Comparison of ENCODE assay signal across 8 mouse cellular contexts in the genomic region with DNA sequence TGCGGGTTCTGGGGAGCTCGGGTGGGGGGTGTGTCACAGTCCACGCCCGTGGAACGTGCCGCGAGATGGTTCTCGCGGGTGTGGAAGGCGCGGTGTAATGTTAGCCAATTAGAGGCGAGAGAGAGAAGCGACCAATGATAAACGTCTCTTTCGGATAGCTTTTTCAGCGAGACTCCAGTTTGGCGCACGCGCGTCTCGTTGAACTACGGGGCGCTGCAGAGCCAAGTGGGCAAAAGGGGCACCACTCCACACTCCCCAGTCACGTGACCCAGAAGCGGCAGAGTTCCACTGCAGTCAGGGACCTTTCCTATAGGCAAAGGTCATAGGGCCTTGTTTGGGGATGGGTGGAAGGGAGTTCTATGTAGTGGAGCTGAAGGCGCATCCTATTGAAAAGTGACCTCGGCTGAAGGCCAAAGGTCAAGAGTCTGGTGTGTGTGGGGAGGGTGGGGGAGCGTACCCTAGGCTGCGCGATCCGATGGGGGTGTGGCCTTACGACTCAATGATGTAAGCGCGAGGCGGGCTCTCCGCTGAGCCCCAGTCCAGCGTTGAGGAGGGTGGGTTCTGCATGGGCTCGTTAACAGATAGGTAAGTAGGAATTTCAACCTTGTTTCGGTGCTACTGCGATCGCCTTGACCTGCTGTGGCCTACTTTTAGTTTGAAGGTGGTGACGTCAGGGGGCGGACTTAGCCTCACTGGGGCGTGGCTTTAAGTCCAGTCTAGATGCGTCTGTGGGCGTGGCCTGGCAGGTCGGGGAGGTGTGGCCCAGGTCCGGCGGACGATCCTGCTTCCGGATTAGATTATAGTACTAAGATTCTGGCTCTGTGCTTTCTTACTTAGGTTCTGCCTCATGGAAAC. TPM values are rescaled to one million over a fixed set of nuclear protein-coding genes. Genes with fewer than 3 reads are reported as not detected.
DNase-seq lines count a peak whose midpoint lies in the region; ATAC-seq and TF ChIP-seq lines count a peak whose summit lies in the region.

TSS of gene Ilvbl (plus strand) at position 97 of the 855 bp plus-strand sequence.

- no peaks in the 10 kb centered on the region for H3K27me3 ChIP-seq in embryonic facial prominence, embryonic 14.5 days (replicated peaks; ENCODE audit: control insufficient read depth, insufficient read depth, low read length)
- no peaks in the 10 kb centered on the region for H3K27me3 ChIP-seq in limb, embryonic 14.5 days (ENCODE audit: control insufficient read depth, insufficient read depth, low read length)
- no peaks in the 10 kb centered on the region for H3K27me3 ChIP-seq in midbrain, postnatal 0 days (ENCODE audit: insufficient read depth, low read length)

- peak within 1 kb of the TSS; percentile 96 for H3K27ac ChIP-seq in embryonic facial prominence, embryonic 14.5 days (replicated peaks; ENCODE audit: low read depth, low read length)
- H3K27ac ChIP-seq in limb, embryonic 14.5 days (replicated peaks; ENCODE audit: low read depth, low read length), result peak within 1 kb of the TSS; percentile 84
- H3K27ac ChIP-seq in midbrain, postnatal 0 days (ENCODE audit: low read depth, low read length), result peak within 1 kb of the TSS; percentile 86

- WGBS in embryonic facial prominence, embryonic 14.5 days, result under 1% methylated on average over 45 of the region's 51 CpGs
- WGBS in limb, embryonic 14.5 days, result under 1% methylated on average over 51 of the region's 51 CpGs
- WGBS in midbrain, postnatal 0 days, result under 1% methylated on average over 51 of the region's 51 CpGs

- DNase-seq in 3T3-L1 (ENCODE audit: low read depth, low spot score), result peak; percentile 98
- DNase-seq in adrenal gland, postnatal 4 days (ENCODE audit: low spot score in 2 of 2), result peak; percentile 75 to 89
- DNase-seq in embryonic facial prominence, embryonic 14.5 days (ENCODE audit: low spot score), result peak; percentile 99
- peak; percentile 95 for DNase-seq in heart, adult 8-10 months (ENCODE audit: low spot score)
- peak; percentile 98 for DNase-seq in kidney, adult 9 months
- DNase-seq in limb, embryonic 14.5 days (ENCODE audit: low spot score), result peak; percentile 96
- DNase-seq in midbrain, postnatal 0 days (ENCODE audit: low spot score), result peak; percentile 97
- peak; percentile 87 to 91 for DNase-seq in spleen, postnatal 14 days (ENCODE audit: low spot score in 2 of 2)

- H3K9me3 ChIP-seq in embryonic facial prominence, embryonic 14.5 days (ENCODE audit: control insufficient read depth, low read length), result no peaks in the 10 kb centered on the region
- no peaks in the 10 kb centered on the region for H3K9me3 ChIP-seq in limb, embryonic 14.5 days (ENCODE audit: control insufficient read depth, low read length)
- H3K9me3 ChIP-seq in midbrain, postnatal 0 days (ENCODE audit: low read length), result no peaks in the 10 kb centered on the region

- peak within 1 kb of the TSS; percentile 59 for H3K4me2 ChIP-seq in embryonic facial prominence, embryonic 14.5 days (ENCODE audit: low read depth, low read length)
- H3K4me2 ChIP-seq in limb, embryonic 14.5 days (replicated peaks; ENCODE audit: low read depth, low read length, severe bottlenecking), result peak within 1 kb of the TSS; percentile 67
- H3K4me2 ChIP-seq in midbrain, postnatal 0 days (ENCODE audit: low read depth, low read length, poor library complexity, severe bottlenecking), result peak within 1 kb of the TSS; percentile 72

- 0 out of 2 replicates have a peak, but pooled peaks have one; percentile 7 for TF ChIP-seq POLR2A in limb, embryonic 14.5 days (IDR thresholded peaks at IDR 0.05; ENCODE audit: borderline replicate concordance, extremely low read depth, insufficient read depth, insufficient read length)

- TF ChIP-seq CTCF in midbrain, postnatal 0 days (IDR thresholded peaks at IDR 0.05), result peak; percentile 56

- peaks cover 30% of the 10 kb centered on the region for H3K36me3 ChIP-seq in embryonic facial prominence, embryonic 14.5 days (ENCODE audit: control insufficient read depth, insufficient read depth, low read length)
- peaks cover 23% of the 10 kb centered on the region for H3K36me3 ChIP-seq in limb, embryonic 14.5 days (ENCODE audit: control insufficient read depth, insufficient read depth, low read length)
- H3K36me3 ChIP-seq in midbrain, postnatal 0 days (ENCODE audit: insufficient read depth, low read length), result peaks cover 13% of the 10 kb centered on the region

- peak; percentile 92 for ATAC-seq in embryonic facial prominence, embryonic 14.5 days (ENCODE audit: low read depth)
- peak; percentile 90 for ATAC-seq in limb, embryonic 14.5 days (ENCODE audit: low FRiP score, low read depth)
- peak; percentile 95 for ATAC-seq in midbrain, postnatal 0 days (ENCODE audit: low FRiP score)

- peaks cover 12% of the 10 kb centered on the region for H3K4me1 ChIP-seq in embryonic facial prominence, embryonic 14.5 days (ENCODE audit: control insufficient read depth, insufficient read depth, low read length)
- peaks cover 12% of the 10 kb centered on the region for H3K4me1 ChIP-seq in limb, embryonic 14.5 days (ENCODE audit: control insufficient read depth, insufficient read depth, low read length)
- peaks cover 2% of the 10 kb centered on the region; the same call in 1 of the 2 replicates for H3K4me1 ChIP-seq in midbrain, postnatal 0 days (ENCODE audit: insufficient read depth, low read length)

- peak within 1 kb of the TSS; percentile 64 for H3K9ac ChIP-seq in embryonic facial prominence, embryonic 14.5 days (ENCODE audit: low read depth, low read length)
- peak within 1 kb of the TSS; percentile 70 for H3K9ac ChIP-seq in limb, embryonic 14.5 days (ENCODE audit: low read depth, low read length, severe bottlenecking)
- H3K9ac ChIP-seq in midbrain, postnatal 0 days (replicated peaks; ENCODE audit: low read length, poor library complexity, severe bottlenecking), result peak within 1 kb of the TSS; percentile 71

- H3K4me3 ChIP-seq in embryonic facial prominence, embryonic 14.5 days (ENCODE audit: low read depth, low read length), result peak within 1 kb of the TSS; percentile 49
- peak within 1 kb of the TSS; percentile 53 for H3K4me3 ChIP-seq in limb, embryonic 14.5 days (replicated peaks; ENCODE audit: low read length)
- H3K4me3 ChIP-seq in midbrain, postnatal 0 days (ENCODE audit: low read depth, low read length), result peak within 1 kb of the TSS; percentile 59

RNA-seq across cellular contexts. Expression of gene Ilvbl, which starts in this region (rescaled TPM):
- total RNA-seq in adrenal gland, postnatal 4 days (2021), result 10 to 100 TPM; 76.5 to 88.8 TPM
- 42.7 and 42.8 TPM in 2 replicates for polyA plus RNA-seq in embryonic facial prominence, embryonic 14.5 days (2014; fragmentation: Nextera tagmentation; extraction: Ambion mirVana)
- 10 to 100 TPM; 37.2 to 42.0 (median 39.7) TPM for total RNA-seq in heart, adult 8-10 months (2022)
- polyA plus RNA-seq in limb, embryonic 14.5 days (2012; rRNA removed), result 52.5 and 64.0 TPM in 2 replicates
- 45.8 and 49.4 TPM in 2 replicates for polyA plus RNA-seq in limb, embryonic 14.5 days (2014; fragmentation: Nextera tagmentation; extraction: Ambion mirVana)
- 50.1 and 68.2 TPM in 2 replicates for total RNA-seq in midbrain, postnatal 0 days (2014; rRNA removed)
- 82.1 and 92.3 TPM in 2 replicates for polyA plus RNA-seq in midbrain, postnatal 0 days (2015; fragmentation: Nextera tagmentation; extraction: Ambion mirVana)

Comparison
In these comparisons a context has a peak if more than half of its experiments do, and no peak if none do; other contexts are left out.
1. Peak in every context shown above with its lines: DNase-seq, ATAC-seq, H3K4me3 ChIP-seq and H3K27ac ChIP-seq.